ENCODE assay signal across 25 mouse cellular contexts in the genomic region with DNA sequence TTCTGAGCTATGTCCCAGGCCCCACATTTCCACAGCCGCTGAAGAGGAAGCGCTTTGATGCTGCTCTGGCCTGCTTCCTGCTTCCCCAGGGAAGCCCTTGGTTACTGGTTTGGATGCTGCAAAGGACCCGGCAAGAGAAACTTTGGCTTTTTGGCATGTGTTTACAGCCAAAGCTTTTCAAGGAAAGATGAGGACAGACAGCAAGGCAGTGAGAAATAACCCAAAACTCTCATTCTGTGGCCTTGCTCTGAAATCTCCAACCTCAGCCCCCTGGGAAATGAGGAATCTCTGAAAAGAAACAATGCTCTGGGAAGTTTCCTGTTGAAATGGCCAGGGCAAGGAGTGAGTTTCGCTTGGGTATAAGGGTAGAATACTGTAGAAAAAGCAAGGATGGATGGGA. TPM values are rescaled to one million over a fixed set of nuclear protein-coding genes. Genes with fewer than 3 reads are reported as not detected.
A peak's percentile ranks its signal among the peaks of the same experiment; 100 is the strongest.
DNase-seq lines count a peak whose midpoint lies in the region; ATAC-seq lines count a peak whose summit lies in the region.
"Had no signal": no experiment of that assay in that cellular context is flagged by ENCODE, and none has a peak within 500 bp of the region (broad histone marks: within the 10 kb centered on the region; RNA-seq: fewer than 3 reads in every experiment).

No protein-coding gene starts in this region.

- no peak overlapping the region for H3K4me3 ChIP-seq in heart, embryonic 12.5 days
- no peak overlapping the region for H3K4me3 ChIP-seq in limb, embryonic 12.5 days (replicated peaks)
- no peak overlapping the region for H3K4me3 ChIP-seq in liver, embryonic 11.5 days (ENCODE audit: low read depth, low read length)
- H3K4me3 ChIP-seq: embryonic facial prominence, embryonic 15.5 days; forebrain, embryonic 15.5 days; heart, embryonic 13.5 days; intestine, embryonic 15.5 days; left cerebral cortex, adult 2 months had no signal

- DNase-seq in gastrocnemius, adult 18-20 months (ENCODE audit: low spot score): peak; percentile 6
- no peak for DNase-seq in gastrocnemius, postnatal 14 days
- peak; percentile 24 for DNase-seq in heart, adult 8-10 months (ENCODE audit: low spot score)
- peak; percentile 34 to 41 for DNase-seq in heart, adult 9 months (ENCODE audit: low spot score in 2 of 2)
- no peak for DNase-seq in layer of hippocampus, adult 9-10 months (ENCODE audit: low spot score)
- DNase-seq in liver, embryonic 11.5 days (ENCODE audit: low spot score): no peak
- DNase-seq: adrenal gland, postnatal 14 days; cerebellum, adult 2 months; cerebellum, postnatal 25 days; embryo, embryonic 11 days; kidney, adult 8-10 months; liver, postnatal 0 days; lung, postnatal 10 days; thymus, adult 2 months; thymus, postnatal 4 days had no signal

- 0 out of 2 replicates have a peak, but pooled peaks cover 2% of the 10 kb centered on the region for H3K27me3 ChIP-seq in heart, embryonic 12.5 days (replicated peaks)
- peaks cover 4% of the 10 kb centered on the region; the same call in 1 of the 2 replicates for H3K27me3 ChIP-seq in limb, embryonic 12.5 days
- no peaks in the 10 kb centered on the region for H3K27me3 ChIP-seq in liver, embryonic 11.5 days (replicated peaks; ENCODE audit: control insufficient read depth, insufficient read depth, low read length)
- H3K27me3 ChIP-seq: embryonic facial prominence, embryonic 15.5 days; forebrain, embryonic 15.5 days; intestine, embryonic 15.5 days had no signal

- no peaks in the 10 kb centered on the region for H3K9me3 ChIP-seq in heart, embryonic 12.5 days (replicated peaks)
- H3K9me3 ChIP-seq in limb, embryonic 12.5 days: no peaks in the 10 kb centered on the region
- H3K9me3 ChIP-seq in liver, embryonic 11.5 days (ENCODE audit: control insufficient read depth, low read length): no peaks in the 10 kb centered on the region
- H3K9me3 ChIP-seq: embryonic facial prominence, embryonic 15.5 days; forebrain, embryonic 15.5 days; heart, embryonic 13.5 days; intestine, embryonic 15.5 days had no signal

- no peaks in the 10 kb centered on the region for H3K36me3 ChIP-seq in heart, embryonic 12.5 days
- no peaks in the 10 kb centered on the region for H3K36me3 ChIP-seq in limb, embryonic 12.5 days
- H3K36me3 ChIP-seq in liver, embryonic 11.5 days (ENCODE audit: control insufficient read depth, insufficient read depth, low read length): no peaks in the 10 kb centered on the region
- H3K36me3 ChIP-seq: embryonic facial prominence, embryonic 15.5 days; forebrain, embryonic 15.5 days; heart, embryonic 13.5 days; intestine, embryonic 15.5 days had no signal

- intact Hi-C loops in gastrocnemius, postnatal 14 days (cut with DNase I; ENCODE audit: low total_unique reads): no loop called here

- ATAC-seq in heart, embryonic 12.5 days (ENCODE audit: insufficient number of reproducible peaks, low FRiP score): no peak
- ATAC-seq in limb, embryonic 12.5 days (ENCODE audit: insufficient number of reproducible peaks, insufficient read depth, low FRiP score, low TSS enrichment, low read depth): no peak
- ATAC-seq in liver, embryonic 11.5 days (replicated peaks; ENCODE audit: low FRiP score): no peak
- ATAC-seq: CD4-positive, CD25-positive, alpha-beta regulatory T cell, adult 4 months; forebrain, embryonic 15.5 days; hindbrain, embryonic 16.5 days; intestine, embryonic 15.5 days; liver, postnatal 0 days had no signal

- H3K9ac ChIP-seq in heart, embryonic 12.5 days: no peak overlapping the region
- H3K9ac ChIP-seq in limb, embryonic 12.5 days (replicated peaks): no peak overlapping the region
- no peak overlapping the region for H3K9ac ChIP-seq in liver, embryonic 11.5 days (ENCODE audit: low read depth, low read length)
- H3K9ac ChIP-seq: embryonic facial prominence, embryonic 15.5 days; forebrain, embryonic 15.5 days; heart, embryonic 13.5 days; intestine, embryonic 15.5 days; liver, postnatal 0 days had no signal

- peaks cover 9% of the 10 kb centered on the region for H3K4me1 ChIP-seq in heart, embryonic 12.5 days (replicated peaks)
- H3K4me1 ChIP-seq in limb, embryonic 12.5 days (replicated peaks): peaks cover 30% of the 10 kb centered on the region
- H3K4me1 ChIP-seq in liver, embryonic 11.5 days (replicated peaks; ENCODE audit: control insufficient read depth, insufficient read depth, low read length): no peaks in the 10 kb centered on the region

- H3K27ac ChIP-seq in heart, embryonic 12.5 days (ENCODE audit: poor library complexity, severe bottlenecking): no peak overlapping the region
- peak overlapping the region; percentile 56; the same call in 1 of the 2 replicates for H3K27ac ChIP-seq in limb, embryonic 12.5 days
- H3K27ac ChIP-seq in liver, embryonic 11.5 days (ENCODE audit: low read depth, low read length): no peak overlapping the region
- H3K27ac ChIP-seq: embryonic facial prominence, embryonic 15.5 days; forebrain, embryonic 15.5 days; heart, embryonic 13.5 days; intestine, embryonic 15.5 days; left cerebral cortex, adult 2 months had no signal

- H3K4me2 ChIP-seq in heart, embryonic 12.5 days: no peak overlapping the region
- no peak overlapping the region for H3K4me2 ChIP-seq in limb, embryonic 12.5 days
- no peak overlapping the region for H3K4me2 ChIP-seq in liver, embryonic 11.5 days
- H3K4me2 ChIP-seq: embryonic facial prominence, embryonic 15.5 days; forebrain, embryonic 15.5 days; heart, embryonic 13.5 days; intestine, embryonic 15.5 days; midbrain, embryonic 11.5 days had no signal

- WGBS in heart, embryonic 12.5 days: 61% methylated on average over 4 of the region's 4 CpGs
- 51% methylated on average over 4 of the region's 4 CpGs for WGBS in limb, embryonic 12.5 days
- 53% methylated on average over 4 of the region's 4 CpGs for WGBS in liver, embryonic 11.5 days

RNA-seq across cellular contexts. Expression of a gene that starts 26.9 kb away (rescaled TPM):
- 10 to 100 TPM; 21.3 to 23.5 TPM for total RNA-seq in gastrocnemius, adult 18-20 months (2021)
- 10 to 100 TPM; 16.9 to 18.0 TPM for total RNA-seq in gastrocnemius, postnatal 14 days (2021)
- 10 to 100 TPM; 21.6 to 23.9 (median 22.4) TPM for total RNA-seq in heart, adult 8-10 months (2022)
- 12.8 TPM in 2 replicates for polyA plus RNA-seq in heart, embryonic 12.5 days (2016; fragmentation: Nextera tagmentation; extraction: Ambion mirVana)
- polyA plus RNA-seq in limb, embryonic 12.5 days (2016; fragmentation: Nextera tagmentation; extraction: Ambion mirVana): 16.2 and 18.9 TPM in 2 replicates
- 16.3 and 16.9 TPM in 2 replicates for polyA plus RNA-seq in liver, embryonic 11.5 days (2014; fragmentation: Nextera tagmentation; extraction: Ambion mirVana)

Comparison
In these comparisons a context has a peak if more than half of its experiments do, and no peak if none do; other contexts are left out.
1. DNase-seq: peak in gastrocnemius, adult 18-20 months (single experiment), heart, adult 8-10 months (single experiment) and heart, adult 9 months (2 of 2); none in gastrocnemius, postnatal 14 days (single experiment), layer of hippocampus, adult 9-10 months (single experiment) and liver, embryonic 11.5 days (single experiment).